Mouse (Mus musculus): ENCODE results near the gene Zmynd8. TPM values are rescaled to one million over a fixed set of nuclear protein-coding genes. Genes with fewer than 3 reads are reported as not detected.

The Zmynd8 gene
- polyA plus RNA-seq, 1 experiment from 2014 or later: 21.9 TPM

DNA sequence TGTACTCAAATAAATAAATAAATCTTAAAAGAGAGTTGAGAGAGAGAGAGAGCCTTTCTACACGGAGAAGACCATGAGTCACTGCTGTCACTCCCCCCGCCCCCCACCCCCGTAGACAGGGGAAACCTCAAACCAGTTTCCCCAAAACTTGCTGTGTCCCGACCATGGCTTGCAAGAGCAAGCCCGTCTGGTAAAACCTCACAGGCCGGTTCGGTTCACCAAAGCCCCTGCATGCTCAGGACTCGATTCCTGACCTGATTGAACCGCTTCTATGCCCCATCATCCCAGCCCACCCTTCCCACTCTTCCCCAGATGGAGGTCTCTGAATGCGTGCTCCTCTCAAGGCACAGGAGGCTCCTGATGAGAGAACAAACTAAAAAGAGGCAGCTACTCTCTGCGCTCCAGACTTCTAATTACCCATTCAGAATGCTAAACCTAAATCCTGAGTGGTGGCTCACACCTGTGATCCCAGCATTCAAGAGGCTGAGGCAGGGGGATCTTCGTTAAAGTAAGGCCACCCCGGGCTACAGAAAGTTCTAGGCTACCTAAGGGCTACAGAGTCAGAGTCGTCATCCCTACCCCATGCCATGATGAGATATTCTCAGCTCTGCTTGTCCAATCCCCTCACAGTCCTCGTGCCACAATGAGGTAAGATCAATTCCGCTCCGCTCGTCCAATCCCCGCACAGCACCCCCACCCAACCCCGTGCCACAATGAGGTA lies 37.7 kb downstream of the Zmynd8 start:
- Histone ChIP-seq H3K4me1 (ENCODE audit: insufficient read depth) (peaks cover 58% of the 10 kb centered on the region), H3K9ac (replicated peaks) (no peak overlapping the region), H3K4me3 (ENCODE audit: low read depth, low read length) (no peak overlapping the region), H3K27ac (ENCODE audit: low read depth) (no peak overlapping the region), H3K27me3 (ENCODE audit: insufficient read depth, low read length) (no peaks in the 10 kb centered on the region), H3K36me3 (replicated peaks; ENCODE audit: insufficient read depth, low read length) (peaks cover 8% of the 10 kb centered on the region), H3K4me2 (ENCODE audit: low read depth, low read length) (no peak overlapping the region), H3K9me3 (ENCODE audit: low read length) (no peaks in the 10 kb centered on the region)
- TF ChIP-seq CTCF (IDR thresholded peaks at IDR 0.05; ENCODE audit: low read depth) (no peak), EP300 (IDR thresholded peaks at IDR 0.05; ENCODE audit: low read depth) (no peak)
- 81% methylated on average over 20 of the region's 20 CpGs for WGBS (ENCODE audit: insufficient replicate concordance)
- DNase-seq (no peak), ATAC-seq (no peak)

DNA sequence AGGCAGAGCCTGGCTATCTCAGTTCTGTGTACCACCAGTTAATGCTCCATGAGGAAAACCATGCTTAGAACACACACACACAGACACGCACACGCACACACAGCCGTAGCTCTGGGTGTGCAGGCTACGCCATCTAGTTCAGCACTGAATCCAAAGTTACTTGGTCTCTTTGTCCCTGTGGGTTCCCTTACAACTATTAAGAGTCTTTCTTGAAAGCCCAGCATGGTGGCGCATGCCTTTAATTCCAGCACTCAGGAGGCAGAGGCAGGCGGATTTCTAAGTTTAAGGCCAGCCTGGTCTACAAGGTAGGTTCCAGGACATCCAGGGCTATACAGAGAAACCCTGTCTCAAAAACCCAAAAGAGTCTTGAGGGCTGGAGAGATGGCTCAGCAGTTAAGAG lies 38.4 kb downstream of the Zmynd8 start:
- TF ChIP-seq CTCF (IDR thresholded peaks at IDR 0.05; ENCODE audit: low read depth) (no peak), EP300 (IDR thresholded peaks at IDR 0.05; ENCODE audit: low read depth) (no peak)
- peaks cover 8% of the 10 kb centered on the region for H3K36me3 ChIP-seq (replicated peaks; ENCODE audit: insufficient read depth, low read length)
- no peaks in the 10 kb centered on the region for H3K9me3 ChIP-seq (ENCODE audit: low read length)
- no peak for DNase-seq
- peaks cover 64% of the 10 kb centered on the region for H3K4me1 ChIP-seq (ENCODE audit: insufficient read depth)
- 93% methylated on average over 6 of the region's 6 CpGs for WGBS (ENCODE audit: insufficient replicate concordance)
- ATAC-seq: no peak
- no peak overlapping the region for H3K4me2 ChIP-seq (ENCODE audit: low read depth, low read length)
- H3K9ac ChIP-seq (replicated peaks): no peak overlapping the region
- H3K27ac ChIP-seq (ENCODE audit: low read depth): peak overlapping the region; percentile 96
- no peaks in the 10 kb centered on the region for H3K27me3 ChIP-seq (ENCODE audit: insufficient read depth, low read length)
- no peak overlapping the region for H3K4me3 ChIP-seq (ENCODE audit: low read depth, low read length)

DNA sequence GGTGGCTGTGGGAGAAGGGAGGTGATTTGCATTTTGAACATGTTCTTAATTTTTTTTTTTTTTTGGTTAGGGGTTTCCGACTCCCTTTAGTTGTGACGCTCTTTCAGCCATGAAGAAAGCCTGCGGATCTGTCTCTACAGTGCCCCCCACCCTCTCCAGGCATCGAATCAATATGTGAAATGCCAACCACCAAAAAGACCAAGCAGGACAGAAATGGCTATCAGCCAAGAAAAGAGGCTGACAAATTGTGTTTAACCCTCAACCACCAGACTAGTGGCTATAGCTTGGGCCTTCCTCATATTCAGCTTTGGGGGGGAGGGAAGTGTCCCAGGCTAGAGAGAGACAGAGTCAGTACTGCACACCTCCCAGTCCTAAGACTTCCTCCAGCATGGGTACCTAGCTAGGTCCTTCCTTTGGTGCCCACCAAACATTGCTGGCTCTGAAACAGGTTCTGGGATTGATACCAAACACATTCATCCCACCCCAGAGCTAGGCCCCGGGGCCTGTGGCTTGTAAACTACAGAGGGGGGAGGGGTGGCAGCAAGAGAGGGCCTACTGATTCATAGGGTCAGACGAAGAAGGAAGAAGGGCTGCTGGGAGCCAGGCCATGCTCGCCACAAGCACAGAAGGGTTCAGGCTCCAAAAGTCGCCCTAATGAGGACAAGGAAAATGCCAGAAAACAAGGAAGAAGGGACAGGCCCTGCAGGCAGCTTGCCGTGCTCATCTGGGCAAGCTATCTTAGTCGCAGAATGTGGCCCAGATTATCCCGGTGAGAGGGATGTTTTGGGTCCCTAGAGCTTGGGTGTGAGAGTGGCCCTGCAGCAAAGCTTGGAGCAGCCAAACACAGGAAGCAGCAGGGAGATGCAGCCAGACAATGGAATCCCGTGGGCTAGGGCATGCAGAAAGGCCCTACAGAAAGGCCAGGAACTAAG lies 40.1 kb downstream of the Zmynd8 start:
- ATAC-seq: no peak

DNA sequence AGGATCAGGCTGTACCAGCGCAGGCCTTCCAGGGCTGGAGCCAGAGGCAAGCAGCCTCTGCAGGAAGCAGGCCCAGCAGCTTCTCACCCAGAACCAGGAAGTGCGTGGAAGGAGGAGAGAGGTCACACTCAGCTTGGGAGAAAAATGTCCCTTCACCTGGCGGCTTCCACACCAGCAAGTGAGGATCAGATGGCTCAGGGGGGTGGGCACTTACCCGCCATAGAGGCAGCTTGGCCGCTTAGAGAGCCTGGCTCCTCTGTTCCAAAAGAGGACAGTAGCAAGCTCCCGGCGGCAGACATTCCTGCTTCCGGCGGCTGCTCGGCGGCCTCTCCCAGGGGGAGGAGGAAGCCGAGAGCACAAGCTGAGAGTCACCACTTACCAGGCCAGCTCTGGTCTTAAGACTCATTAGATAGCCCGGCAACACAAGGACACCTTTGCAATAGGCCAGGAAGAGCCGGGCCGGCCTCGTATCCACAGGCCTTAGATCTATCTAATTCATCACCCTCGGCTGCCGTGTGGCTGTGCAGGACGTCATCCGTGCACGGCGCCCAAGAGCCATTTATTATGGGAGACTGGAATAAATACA lies 40.9 kb downstream of the Zmynd8 start:
- Histone ChIP-seq H3K9ac (replicated peaks) (peak overlapping the region; percentile 56), H3K4me1 (ENCODE audit: insufficient read depth) (peaks cover 68% of the 10 kb centered on the region), H3K36me3 (replicated peaks; ENCODE audit: insufficient read depth, low read length) (peaks cover 8% of the 10 kb centered on the region), H3K4me3 (ENCODE audit: low read depth, low read length) (peak overlapping the region; percentile 22; the same call in 1 of the 2 replicates), H3K4me2 (ENCODE audit: low read depth, low read length) (peak overlapping the region; percentile 58), H3K27ac (ENCODE audit: low read depth) (peak overlapping the region; percentile 96), H3K27me3 (ENCODE audit: insufficient read depth, low read length) (no peaks in the 10 kb centered on the region), H3K9me3 (ENCODE audit: low read length) (no peaks in the 10 kb centered on the region)
- WGBS (ENCODE audit: insufficient replicate concordance): 29% methylated on average over 22 of the region's 22 CpGs
- peak; percentile 47 for DNase-seq
- ATAC-seq: peak; percentile 28
- TF ChIP-seq EP300 (IDR thresholded peaks at IDR 0.05; ENCODE audit: low read depth): no peak
- no peak for TF ChIP-seq CTCF (IDR thresholded peaks at IDR 0.05; ENCODE audit: low read depth)

More for the DNA sequence above, 40.1 kb downstream of the Zmynd8 start:
- peaks cover 67% of the 10 kb centered on the region for H3K4me1 ChIP-seq (ENCODE audit: insufficient read depth)
- 32% methylated on average over 12 of the region's 12 CpGs for WGBS (ENCODE audit: insufficient replicate concordance)
- H3K36me3 ChIP-seq (replicated peaks; ENCODE audit: insufficient read depth, low read length): peaks cover 8% of the 10 kb centered on the region
- H3K4me3 ChIP-seq (ENCODE audit: low read depth, low read length): no peak overlapping the region
- no peak for TF ChIP-seq CTCF (IDR thresholded peaks at IDR 0.05; ENCODE audit: low read depth)
- TF ChIP-seq EP300 (IDR thresholded peaks at IDR 0.05; ENCODE audit: low read depth): no peak
- H3K4me2 ChIP-seq (ENCODE audit: low read depth, low read length): peak overlapping the region; percentile 58
- no peaks in the 10 kb centered on the region for H3K27me3 ChIP-seq (ENCODE audit: insufficient read depth, low read length)
- H3K27ac ChIP-seq (ENCODE audit: low read depth): peak overlapping the region; percentile 96
- H3K9me3 ChIP-seq (ENCODE audit: low read length): no peaks in the 10 kb centered on the region
- H3K9ac ChIP-seq (replicated peaks): peak overlapping the region; percentile 56; the same call in 1 of the 2 replicates
- peak; percentile 29 for DNase-seq

DNA sequence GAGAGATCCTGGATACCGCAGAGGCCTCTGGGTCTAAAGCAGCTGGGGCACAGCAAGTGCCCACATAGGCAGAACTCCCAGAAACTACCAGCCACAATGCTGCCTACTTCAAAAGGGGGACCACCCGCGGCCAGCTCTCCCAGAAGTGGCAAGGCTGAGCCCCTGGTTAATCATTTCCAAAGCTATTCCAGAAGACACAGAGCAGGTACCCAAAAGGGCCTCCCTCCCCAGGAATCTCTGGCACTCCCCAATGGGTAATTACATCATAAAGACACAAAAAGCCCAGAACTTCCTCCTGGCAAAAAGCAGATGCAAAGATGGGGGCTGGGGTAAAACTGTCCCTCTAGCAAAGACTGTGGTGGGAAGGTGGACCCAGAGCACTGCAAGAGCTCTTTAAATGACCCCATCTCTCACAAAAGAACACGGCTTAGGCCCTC lies 41.4 kb downstream of the Zmynd8 start:
- Histone ChIP-seq H3K4me2 (ENCODE audit: low read depth, low read length) (peak overlapping the region; percentile 58), H3K27me3 (ENCODE audit: insufficient read depth, low read length) (no peaks in the 10 kb centered on the region), H3K4me3 (ENCODE audit: low read depth, low read length) (peak overlapping the region; percentile 22; the same call in 1 of the 2 replicates), H3K9me3 (ENCODE audit: low read length) (no peaks in the 10 kb centered on the region), H3K36me3 (replicated peaks; ENCODE audit: insufficient read depth, low read length) (peaks cover 8% of the 10 kb centered on the region), H3K4me1 (ENCODE audit: insufficient read depth) (peaks cover 68% of the 10 kb centered on the region), H3K9ac (replicated peaks) (peak overlapping the region; percentile 56), H3K27ac (ENCODE audit: low read depth) (peak overlapping the region; percentile 96)
- ATAC-seq: peak; percentile 18; the same call in 1 of the 2 replicates
- no peak for TF ChIP-seq EP300 (IDR thresholded peaks at IDR 0.05; ENCODE audit: low read depth)
- no peak for TF ChIP-seq CTCF (IDR thresholded peaks at IDR 0.05; ENCODE audit: low read depth)
- WGBS (ENCODE audit: insufficient replicate concordance): 33% methylated on average over 4 of the region's 4 CpGs
- peak; percentile 40 for DNase-seq

All from liver, postnatal 0 days (tissue).